Mouse (Mus musculus) heart, embryonic 16.5 days (tissue): ENCODE data around the gene Utp4. TPM values are rescaled to one million over a fixed set of nuclear protein-coding genes. Genes with fewer than 3 reads are reported as not detected.

Experiments
- ATAC-seq: fragments of 200-750 bp; cut with Nextera tagmentation; replicated peaks from 2 replicates; pipeline ENCODE4 v1.8.0; 2017; ENCODE audit warnings: moderate number of reproducible peaks; ENCODE audit not compliant: insufficient read depth, low FRiP score; ENCODE audit errors: extremely low read depth
- H3K27ac ChIP-seq: fragments of 300-500 bp; sonication (generic); 2 replicates; pipeline ENCODE4 v1.5.1; 2014; ENCODE audit warnings: mild to moderate bottlenecking, low read length, control low read depth, moderate library complexity
- H3K27me3 ChIP-seq: fragments of 300-500 bp; sonication (generic); 2 replicates; pipeline ENCODE4 v1.6.1; 2014; ENCODE audit warnings: low read length, mixed read lengths; ENCODE audit not compliant: control insufficient read depth, insufficient read depth
- H3K36me3 ChIP-seq: fragments of 300-500 bp; sonication (generic); 2 replicates; pipeline ENCODE4 v1.6.1; 2014; ENCODE audit not compliant: control insufficient read depth, insufficient read depth
- H3K4me1 ChIP-seq: fragments of 300-500 bp; sonication (generic); 2 replicates; pipeline ENCODE4 v1.6.1; 2014; ENCODE audit warnings: low read length, mixed read lengths; ENCODE audit not compliant: control insufficient read depth, insufficient read depth
- H3K4me2 ChIP-seq: fragments of 300-500 bp; sonication (generic); 2 replicates; pipeline ENCODE4 v1.6.1; 2014; ENCODE audit warnings: low read depth, mild to moderate bottlenecking, control low read depth, low read length
- H3K4me3 ChIP-seq: fragments of 300-500 bp; sonication (generic); 2 replicates; pipeline ENCODE4 v1.5.1; 2014; ENCODE audit warnings: mild to moderate bottlenecking, control low read depth, low read length
- H3K9ac ChIP-seq: fragments of 300-500 bp; sonication (generic); 2 replicates; pipeline ENCODE4 v1.6.1; 2014; ENCODE audit warnings: low read length, control low read depth
- H3K9me3 ChIP-seq: fragments of 300-500 bp; sonication (generic); replicated peaks from 2 replicates; pipeline ENCODE4 v1.6.1; 2016; ENCODE audit warnings: low read length; ENCODE audit not compliant: control insufficient read depth
- WGBS: fragments of 180-500 bp; shearing (Covaris S2); extraction: QIAGEN DNeasy Blood & Tissue Kit; methylation state at CpG from one replicate; pipeline ENCODE4 v1.1.7; 2014; 5-methylcytosine and 5-hydroxymethylcytosine counted together
- polyA plus RNA-seq: library from polyadenylated mRNA; unstranded; fragments of >200 nt; fragmentation: Nextera tagmentation; extraction: Ambion mirVana; gene quantifications from 2 replicates; pipeline ENCODE4 v1.2.1, GENCODE M21; 2015

Gene Utp4
- polyA plus RNA-seq, 1 experiment from 2014 or later = 48.1 TPM

GRCm38 (mm10) chr8:106963365-106963764 lies 69.9 kb downstream of the Utp4 start:
- H3K36me3 ChIP-seq = no peaks in the 10 kb centered on the region
- WGBS = 69% methylated on average over 6 of the region's 6 CpGs
- H3K9ac ChIP-seq = no peak overlapping the region
- peaks cover 3% of the 10 kb centered on the region; the same call in 1 of the 2 replicates for H3K4me1 ChIP-seq
- ATAC-seq = no peak
- no peaks in the 10 kb centered on the region for H3K27me3 ChIP-seq
- no peaks in the 10 kb centered on the region for H3K9me3 ChIP-seq
- H3K27ac ChIP-seq = no peak overlapping the region
- no peak overlapping the region for H3K4me2 ChIP-seq
- H3K4me3 ChIP-seq = no peak overlapping the region

- Histone ChIP-seq H3K36me3 (no peaks in the 10 kb centered on the region), H3K4me3 (no peak overlapping the region)
- WGBS = 48% methylated on average over 4 of the region's 4 CpGs
Measured at GRCm38 (mm10) chr8:106964573-106964972, 71.1 kb downstream of the Utp4 start.

DNA sequence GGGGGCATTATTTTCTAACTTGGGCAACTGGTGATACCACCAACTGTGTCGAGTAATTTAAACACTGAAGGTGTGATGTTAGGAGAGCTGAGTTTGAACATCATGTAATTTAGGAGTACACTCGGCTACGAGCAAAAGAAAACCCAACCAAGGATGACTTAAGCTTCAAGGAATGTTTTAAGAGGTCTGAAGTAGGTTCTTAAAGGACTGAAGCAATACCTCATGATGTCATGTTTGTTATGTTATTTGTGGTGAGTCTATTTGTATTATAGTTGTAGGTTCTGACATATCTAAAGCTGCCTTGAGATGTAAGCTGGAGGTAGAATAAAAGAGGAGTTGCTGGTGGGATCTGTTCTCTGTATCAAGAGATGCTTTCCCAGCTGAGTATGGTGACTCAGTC lies 76.5 kb downstream of the Utp4 start:
- Histone ChIP-seq H3K9me3 (no peaks in the 10 kb centered on the region), H3K36me3 (no peaks in the 10 kb centered on the region), H3K27me3 (no peaks in the 10 kb centered on the region), H3K4me2 (no peak overlapping the region), H3K4me1 (peaks cover 6% of the 10 kb centered on the region), H3K4me3 (no peak overlapping the region), H3K9ac (no peak overlapping the region), H3K27ac (no peak overlapping the region)
- WGBS = 56% methylated on average over 3 of the region's 3 CpGs
- ATAC-seq = no peak

More at GRCm38 (mm10) chr8:106964573-106964972, 71.1 kb downstream of the Utp4 start:
- H3K4me2 ChIP-seq = no peak overlapping the region
- no peaks in the 10 kb centered on the region for H3K27me3 ChIP-seq
- no peak overlapping the region for H3K9ac ChIP-seq
- H3K9me3 ChIP-seq = no peaks in the 10 kb centered on the region
- H3K27ac ChIP-seq = no peak overlapping the region
- ATAC-seq = no peak
- peaks cover 3% of the 10 kb centered on the region; the same call in 1 of the 2 replicates for H3K4me1 ChIP-seq

DNA sequence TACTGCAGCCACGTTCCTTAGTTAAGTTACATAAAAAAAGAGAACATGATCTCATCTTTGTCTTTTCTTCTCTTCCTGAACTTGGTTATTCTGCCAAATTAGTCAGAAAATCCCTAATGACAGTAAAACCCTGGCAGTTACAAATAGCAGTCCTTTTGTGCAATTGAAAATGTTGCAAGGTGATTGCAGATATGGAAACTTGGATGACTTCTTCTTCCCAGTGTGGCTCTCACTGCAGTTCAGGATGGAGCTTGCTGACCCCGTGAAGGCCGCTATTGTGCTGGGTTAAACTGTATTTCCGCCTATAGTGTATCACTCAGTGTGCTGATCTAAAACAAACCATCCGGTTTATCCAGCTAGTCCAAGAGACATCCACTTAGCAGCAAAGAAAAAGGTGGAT lies 78.5 kb downstream of the Utp4 start:
- peak; percentile 78 for ATAC-seq
- 53% methylated on average over 5 of the region's 5 CpGs for WGBS
- peak overlapping the region; percentile 14; the same call in 1 of the 2 replicates for H3K27ac ChIP-seq

More for the DNA sequence above, 78.5 kb downstream of the Utp4 start:
- no peaks in the 10 kb centered on the region for H3K9me3 ChIP-seq
- H3K4me1 ChIP-seq = peaks cover 6% of the 10 kb centered on the region
- no peak overlapping the region for H3K4me3 ChIP-seq
- H3K9ac ChIP-seq = no peak overlapping the region
- H3K4me2 ChIP-seq = no peak overlapping the region
- H3K36me3 ChIP-seq = no peaks in the 10 kb centered on the region
- no peaks in the 10 kb centered on the region for H3K27me3 ChIP-seq

Other genes with a start within 250 kb of the Utp4 start
- 7.6 and 7.7 TPM in 2 replicates for gene Tango6, start 210.6 kb upstream of the Utp4 start, polyA plus RNA-seq
- 0.22 and 0.26 TPM in 2 replicates for gene Has3, start 23.4 kb upstream of the Utp4 start, polyA plus RNA-seq
- gene Sntb2, start 42.1 kb downstream of the Utp4 start, polyA plus RNA-seq = 11.7 and 12.4 TPM in 2 replicates
- 57.2 and 57.8 TPM in 2 replicates for gene Vps4a, start 137.6 kb downstream of the Utp4 start, polyA plus RNA-seq
- 51.0 and 53.2 TPM in 2 replicates for gene Pdf, start 155.0 kb downstream of the Utp4 start, polyA plus RNA-seq
- gene Cog8, start 163.1 kb downstream of the Utp4 start, polyA plus RNA-seq = 27.6 and 27.9 TPM in 2 replicates
- gene Nip7, start 163.2 kb downstream of the Utp4 start, polyA plus RNA-seq = 45.3 and 49.9 TPM in 2 replicates
- 0.17 TPM in 1 of 2 replicates, not detected in the other for gene Tmed6, start 172.0 kb downstream of the Utp4 start, polyA plus RNA-seq
- gene Terf2, start 202.9 kb downstream of the Utp4 start, polyA plus RNA-seq = 10.0 and 10.2 TPM in 2 replicates